Mouse (Mus musculus): ENCODE results near the gene Esp38.
"Not testable (repeated sequence)": the region's sequence is repeated elsewhere in the genome, so short reads cannot be mapped to it uniquely, and the experiment has no call there.

The Esp38 gene

DNA sequence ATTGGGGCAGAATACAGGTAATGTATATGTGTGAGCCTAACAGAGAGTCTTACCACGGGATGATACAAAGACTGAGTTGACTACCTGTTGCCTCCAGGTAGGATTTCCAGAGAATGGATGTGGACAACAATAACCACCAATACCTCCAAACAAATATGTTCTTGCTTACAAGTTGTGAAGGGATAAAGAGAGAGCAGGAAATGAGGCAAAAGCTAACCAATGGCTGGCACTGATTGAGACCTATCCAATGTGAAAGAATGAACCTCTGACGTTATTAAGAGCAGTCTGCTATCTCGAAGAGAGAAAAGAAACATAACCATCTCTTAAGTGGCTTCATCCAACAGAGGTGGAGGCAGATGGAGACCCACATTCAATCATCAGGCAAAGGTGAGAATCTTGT is at the start of gene Esp38:
TSS of gene Esp38 (plus strand) at position 301 of the 400 bp plus-strand sequence.
- no peak for DNase-seq

DNA sequence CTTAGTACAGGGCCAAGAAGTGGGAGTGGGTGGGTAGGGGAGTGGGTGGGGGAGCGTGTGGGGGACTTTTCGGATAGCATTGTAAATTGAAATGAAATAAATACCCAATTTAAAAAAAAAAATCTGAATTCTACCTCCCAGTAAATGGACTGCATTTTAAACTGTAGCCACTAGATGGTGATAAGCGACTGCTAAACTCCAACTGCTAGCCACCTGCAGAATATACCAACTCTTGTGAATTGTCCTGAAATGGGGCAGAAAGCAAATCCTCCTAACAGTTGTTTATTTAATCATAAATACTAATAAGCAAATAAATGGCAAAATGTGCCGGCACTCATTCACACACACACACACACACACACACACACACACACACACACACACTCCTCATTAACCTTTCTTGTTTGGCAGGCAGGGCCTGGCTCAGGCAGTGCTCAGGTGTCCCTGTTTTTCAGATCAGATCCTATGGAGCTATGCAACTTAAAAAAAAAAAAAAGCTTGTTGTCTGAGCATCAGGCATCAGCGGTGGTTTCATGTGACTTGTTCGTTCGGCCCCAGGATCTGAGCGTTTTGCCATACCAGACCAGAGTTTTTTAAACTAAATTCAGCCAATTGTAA is 47.3 kb upstream of the Esp38 start:
- not testable (repeated sequence) for DNase-seq

All from lung, postnatal 14 days (tissue).